Mouse (Mus musculus): ENCODE data around the gene Prcp. TPM values are rescaled to one million over a fixed set of nuclear protein-coding genes. Genes with fewer than 3 reads are reported as not detected.
"Not testable (repeated sequence)": the region's sequence is repeated elsewhere in the genome, so short reads cannot be mapped to it uniquely, and the experiment has no call there.

Prcp gene
- total and polyA plus RNA-seq, 2 experiments from 2014 or later, result 12.5 to 20.8 TPM

DNA sequence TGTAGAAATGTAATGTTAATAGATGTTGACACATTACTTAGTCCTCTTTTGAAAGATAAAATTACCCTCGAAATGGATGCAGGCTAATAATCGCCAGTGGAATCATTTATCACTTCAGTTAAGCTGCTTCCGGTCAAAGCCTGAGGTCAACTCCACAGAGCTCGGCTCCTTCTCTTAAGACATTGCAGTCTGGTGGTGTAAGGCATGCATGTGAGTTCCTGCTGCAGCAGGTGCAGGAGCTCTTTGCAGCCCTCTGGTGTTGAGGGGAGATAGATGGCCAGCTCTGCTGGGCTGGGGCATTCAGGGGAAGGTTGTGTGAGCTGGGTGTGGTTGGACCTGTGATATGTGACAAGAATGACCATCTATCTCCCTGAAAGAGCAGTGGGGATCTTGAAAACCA lies 104.0 kb downstream of the Prcp start:
- H3K4me3 ChIP-seq (ENCODE audit: low read depth, low read length), result no peak overlapping the region
- no peak overlapping the region for H3K4me2 ChIP-seq (ENCODE audit: low read depth)
- 86% methylated on average over 4 of the region's 4 CpGs for WGBS
- ATAC-seq (no peak), DNase-seq (no peak)
- no peaks in the 10 kb centered on the region for H3K4me1 ChIP-seq (ENCODE audit: insufficient read depth)
- TF ChIP-seq CTCF (IDR thresholded peaks at IDR 0.05; ENCODE audit: low read depth), result no peak
- H3K9ac ChIP-seq, result no peak overlapping the region
- H3K9me3 ChIP-seq (ENCODE audit: low read length), result no peaks in the 10 kb centered on the region
- H3K36me3 ChIP-seq (ENCODE audit: insufficient read depth), result no peaks in the 10 kb centered on the region
- H3K27ac ChIP-seq (ENCODE audit: low read depth, low read length), result no peak overlapping the region
- no peaks in the 10 kb centered on the region for H3K27me3 ChIP-seq (ENCODE audit: insufficient read depth, low read length)

DNA sequence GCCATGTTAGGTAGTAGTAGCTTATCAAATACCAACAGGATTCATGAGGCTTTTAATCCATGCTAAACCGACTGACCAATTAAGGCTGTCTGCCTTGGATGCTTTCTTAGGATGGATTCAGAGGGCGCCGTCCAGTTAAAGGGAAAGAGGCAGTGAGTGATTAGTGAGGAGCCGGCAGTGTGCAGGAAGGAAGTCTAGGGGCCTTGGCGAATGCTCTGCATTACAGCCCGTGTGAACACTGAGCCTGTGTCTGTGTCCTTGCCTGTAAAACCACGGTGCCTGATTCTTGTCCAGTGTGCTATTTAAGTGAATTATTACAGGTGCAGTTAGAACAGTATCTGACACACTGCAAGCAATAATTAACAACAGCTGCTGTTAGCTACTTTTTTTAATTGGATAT lies 104.5 kb downstream of the Prcp start:
- not testable (repeated sequence) for H3K4me2 ChIP-seq (ENCODE audit: low read depth); ATAC-seq; H3K27me3 ChIP-seq (ENCODE audit: insufficient read depth, low read length); H3K9ac ChIP-seq; H3K4me1 ChIP-seq (ENCODE audit: insufficient read depth); H3K27ac ChIP-seq (ENCODE audit: low read depth, low read length); DNase-seq; H3K4me3 ChIP-seq (ENCODE audit: low read depth, low read length); H3K36me3 ChIP-seq (ENCODE audit: insufficient read depth); H3K9me3 ChIP-seq (ENCODE audit: low read length)
- 22% methylated on average over 7 of the region's 7 CpGs for WGBS

- no peak overlapping the region for H3K9ac ChIP-seq
- H3K36me3 ChIP-seq (ENCODE audit: insufficient read depth), result no peaks in the 10 kb centered on the region
- H3K27ac ChIP-seq (ENCODE audit: low read depth, low read length), result no peak overlapping the region
- H3K4me2 ChIP-seq (ENCODE audit: low read depth), result no peak overlapping the region
- no peak overlapping the region for H3K4me3 ChIP-seq (ENCODE audit: low read depth, low read length)
- TF ChIP-seq CTCF (IDR thresholded peaks at IDR 0.05; ENCODE audit: low read depth), result no peak
- H3K4me1 ChIP-seq (ENCODE audit: insufficient read depth), result peaks cover 4% of the 10 kb centered on the region
- H3K9me3 ChIP-seq (ENCODE audit: low read length), result no peaks in the 10 kb centered on the region
- ATAC-seq (no peak), DNase-seq (no peak)
- WGBS, result 59% methylated on average over 2 of the region's 2 CpGs
- no peaks in the 10 kb centered on the region for H3K27me3 ChIP-seq (ENCODE audit: insufficient read depth, low read length)
Observed at GRCm38 (mm10) chr7:92980741-92981140, 106.5 kb downstream of the Prcp start.

DNA sequence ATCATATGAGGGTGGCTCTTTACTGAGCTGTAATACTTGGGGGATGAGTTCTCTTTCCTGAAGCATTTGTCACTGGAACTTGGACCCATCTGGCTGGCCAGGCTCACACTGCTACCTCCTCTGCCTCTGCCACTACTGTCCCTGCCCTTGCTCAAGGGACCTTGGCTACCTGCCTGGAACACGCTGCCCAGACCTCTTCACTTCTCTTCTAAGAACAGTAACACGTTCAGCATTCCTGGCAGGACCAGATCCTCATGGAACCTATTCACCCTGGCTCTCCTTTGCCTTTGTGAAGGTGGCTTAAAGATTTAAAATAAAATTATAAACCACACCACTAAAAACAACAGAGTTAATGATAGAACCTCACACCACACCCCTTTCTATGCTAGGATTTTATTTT lies 107.6 kb downstream of the Prcp start:
- H3K9me3 ChIP-seq (ENCODE audit: low read length), result no peaks in the 10 kb centered on the region
- ATAC-seq, result no peak
- no peak overlapping the region for H3K4me3 ChIP-seq (ENCODE audit: low read depth, low read length)
- H3K4me1 ChIP-seq (ENCODE audit: insufficient read depth), result peaks cover 4% of the 10 kb centered on the region
- H3K36me3 ChIP-seq (ENCODE audit: insufficient read depth), result no peaks in the 10 kb centered on the region
- no peak overlapping the region for H3K4me2 ChIP-seq (ENCODE audit: low read depth)
- DNase-seq, result no peak
- 55% methylated on average over 2 of the region's 2 CpGs for WGBS
- no peak overlapping the region for H3K27ac ChIP-seq (ENCODE audit: low read depth, low read length)
- TF ChIP-seq CTCF (IDR thresholded peaks at IDR 0.05; ENCODE audit: low read depth), result no peak
- H3K27me3 ChIP-seq (ENCODE audit: insufficient read depth, low read length), result no peaks in the 10 kb centered on the region
- no peak overlapping the region for H3K9ac ChIP-seq

Other genes starting within 250 kb of the Prcp start
- gene Ankrd42, start 237.3 kb upstream of the Prcp start, total RNA-seq (2014; rRNA removed), result 28.7 and 30.8 TPM in 2 replicates
- gene Ankrd42, start 237.3 kb upstream of the Prcp start, polyA plus RNA-seq (2015; fragmentation: Nextera tagmentation; extraction: Ambion mirVana), result 12.2 and 22.0 TPM in 2 replicates
- gene Pcf11, start 204.5 kb upstream of the Prcp start, total RNA-seq (2014; rRNA removed), result 41.9 and 52.5 TPM in 2 replicates
- 13.2 and 14.3 TPM in 2 replicates for gene Pcf11, start 204.5 kb upstream of the Prcp start, polyA plus RNA-seq (2015; fragmentation: Nextera tagmentation; extraction: Ambion mirVana)
- 25.3 and 36.1 TPM in 2 replicates for gene Rab30, start 132.9 kb upstream of the Prcp start, total RNA-seq (2014; rRNA removed)
- 14.7 and 15.0 TPM in 2 replicates for gene Rab30, start 132.9 kb upstream of the Prcp start, polyA plus RNA-seq (2015; fragmentation: Nextera tagmentation; extraction: Ambion mirVana)
- gene Ddias, start 223 bp upstream of the Prcp start, total RNA-seq (2014; rRNA removed), result 4.2 and 5.1 TPM in 2 replicates
- 3.2 and 3.3 TPM in 2 replicates for gene Ddias, start 223 bp upstream of the Prcp start, polyA plus RNA-seq (2015; fragmentation: Nextera tagmentation; extraction: Ambion mirVana)
- gene Fam181b, start 205.4 kb downstream of the Prcp start, total RNA-seq (2014; rRNA removed), result 40.0 and 42.6 TPM in 2 replicates
- 37.2 and 37.5 TPM in 2 replicates for gene Fam181b, start 205.4 kb downstream of the Prcp start, polyA plus RNA-seq (2015; fragmentation: Nextera tagmentation; extraction: Ambion mirVana)